Mouse (Mus musculus): ENCODE measurements around the gene Arl6.

- TF ChIP-seq CTCF (IDR thresholded peaks at IDR 0.05; ENCODE audit: borderline replicate concordance, control insufficient read depth, extremely low read depth, insufficient read depth, low read length, poor library complexity) (no peak), POLR2A (IDR thresholded peaks at IDR 0.05; ENCODE audit: control insufficient read depth, extremely low read depth, insufficient read depth, low read length, poor library complexity) (no peak)
Observed at GRCm38 (mm10) chr16:59565631-59566030, 73.6 kb downstream of the Arl6 start.
